9 mouse cellular contexts compared by ENCODE assay signal in genomic region chr17:45359443-45359842, GRCm38 (mm10).
DNase-seq lines count a peak whose midpoint lies in the region; ATAC-seq lines count a peak whose summit lies in the region.
"Had no signal": no experiment of that assay in that cellular context is flagged by ENCODE, and none has a peak within 500 bp of the region (broad histone marks: within the 10 kb centered on the region; RNA-seq: fewer than 3 reads in every experiment).

No protein-coding gene starts in this region.

- H3K4me1 ChIP-seq in limb, embryonic 10.5 days, result peaks cover 35% of the 10 kb centered on the region

- peak; percentile 78 for DNase-seq in adrenal gland, adult 2 months
- no peak for DNase-seq in adrenal gland, postnatal 25 days
- DNase-seq in MN1 (ENCODE audit: low spot score), result peak; percentile 75
- DNase-seq in heart, adult 9 months (ENCODE audit: low spot score in 2 of 2), result peak; percentile 67 to 69
- no peak for DNase-seq in limb, embryonic 10.5 days (ENCODE audit: low spot score)
- no peak for DNase-seq in layer of hippocampus, adult 9-11 months
- DNase-seq in layer of hippocampus, adult 8-10 months (ENCODE audit: low spot score in 2 of 2), result no peak

- ATAC-seq in granulocyte monocyte progenitor cell, adult 5-6 weeks (replicated peaks; ENCODE audit: poor library complexity, severe bottlenecking), result no peak
- ATAC-seq: hindbrain, postnatal 0 days had no signal

- no peak overlapping the region for H3K4me3 ChIP-seq in limb, embryonic 10.5 days

- H3K27me3 ChIP-seq in limb, embryonic 10.5 days (ENCODE audit: low read depth, poor library complexity, severe bottlenecking), result peaks cover 41% of the 10 kb centered on the region

- 32% methylated on average over 5 of the region's 5 CpGs for WGBS in limb, embryonic 10.5 days

- H3K27ac ChIP-seq in limb, embryonic 10.5 days, result peak overlapping the region; percentile 32
- H3K27ac ChIP-seq: hindbrain, postnatal 0 days had no signal

- no peaks in the 10 kb centered on the region for H3K9me3 ChIP-seq in limb, embryonic 10.5 days (replicated peaks)

- H3K36me3 ChIP-seq in limb, embryonic 10.5 days, result no peaks in the 10 kb centered on the region

Comparison
In these comparisons a context has a peak if more than half of its experiments do, and no peak if none do; other contexts are left out.
1. DNase-seq: peak in adrenal gland, adult 2 months (single experiment), MN1 (single experiment) and heart, adult 9 months (2 of 2); none in adrenal gland, postnatal 25 days (single experiment), limb, embryonic 10.5 days (single experiment), layer of hippocampus, adult 9-11 months (single experiment) and layer of hippocampus, adult 8-10 months (0 of 2).